Mouse (Mus musculus): Measurements from ENCODE around the gene Mecom. TPM values are rescaled to one million over a fixed set of nuclear protein-coding genes. Genes with fewer than 3 reads are reported as not detected.

Mecom gene
- polyA plus RNA-seq, 1 experiment: 1.8 TPM

DNA sequence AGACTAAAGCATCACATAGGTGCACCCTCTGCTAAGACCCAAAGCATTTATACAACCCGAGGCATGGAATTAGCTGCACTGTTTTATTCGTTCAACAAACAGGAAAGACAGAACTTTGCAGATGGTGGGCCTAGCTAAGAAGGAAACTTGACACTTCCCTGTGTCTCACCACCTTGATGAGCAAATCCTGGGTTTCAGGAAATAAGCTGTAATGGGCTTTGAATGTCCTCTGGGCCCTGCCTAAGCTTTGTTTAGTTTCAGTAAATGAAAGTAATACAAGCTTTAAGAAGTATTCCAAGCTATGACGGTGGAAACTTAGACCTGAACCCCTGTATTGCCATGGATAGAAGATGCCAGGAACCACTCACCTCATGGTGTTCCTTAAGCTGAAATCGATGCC, 383.0 kb downstream of the Mecom start:
- TF ChIP-seq MAX (IDR thresholded peaks at IDR 0.05; ENCODE audit: low read depth) (no peak), CEBPB (IDR thresholded peaks at IDR 0.05; ENCODE audit: insufficient read depth, poor library complexity, severe bottlenecking) (no peak), TCF12 (IDR thresholded peaks at IDR 0.05; ENCODE audit: insufficient read depth, poor library complexity, severe bottlenecking) (no peak), TCF3 (IDR thresholded peaks at IDR 0.05; ENCODE audit: insufficient read length, low read depth) (no peak), POLR2A (IDR thresholded peaks at IDR 0.05; ENCODE audit: insufficient read length, low read depth) (no peak), SRF (IDR thresholded peaks at IDR 0.05; ENCODE audit: control insufficient read depth, insufficient read length, low read depth) (no peak), E2F4 (IDR thresholded peaks at IDR 0.05; ENCODE audit: insufficient read depth) (no peak), USF1 (IDR thresholded peaks at IDR 0.05; ENCODE audit: low read depth) (no peak), POLR2AphosphoS2 (IDR thresholded peaks at IDR 0.05; ENCODE audit: insufficient read length, low read depth) (no peak), REST (IDR thresholded peaks at IDR 0.05; ENCODE audit: insufficient read depth, insufficient read length) (no peak), MYOD1 (IDR thresholded peaks at IDR 0.05; ENCODE audit: control insufficient read depth in 1 of 3, insufficient read length in 2 of 3, low read depth in 2 of 3) (no peak), MYOG (IDR thresholded peaks at IDR 0.05; ENCODE audit: control insufficient read depth in 1 of 3, insufficient read depth in 1 of 3, insufficient read length in 2 of 3, low read depth in 2 of 3) (no peak)
- no peak overlapping the region for H3K4me2 ChIP-seq (ENCODE audit: low read depth)
- no peaks in the 10 kb centered on the region for H3K79me2 ChIP-seq (ENCODE audit: control insufficient read depth, insufficient read depth)
- H3ac ChIP-seq (ENCODE audit: control insufficient read depth, insufficient read length): no peak overlapping the region
- H3K36me3 ChIP-seq (ENCODE audit: control insufficient read depth, insufficient read depth): no peaks in the 10 kb centered on the region
- no peak overlapping the region for H3K4me3 ChIP-seq
- H3K27me3 ChIP-seq (ENCODE audit: control insufficient read depth, insufficient read depth, insufficient read length): no peaks in the 10 kb centered on the region

DNA sequence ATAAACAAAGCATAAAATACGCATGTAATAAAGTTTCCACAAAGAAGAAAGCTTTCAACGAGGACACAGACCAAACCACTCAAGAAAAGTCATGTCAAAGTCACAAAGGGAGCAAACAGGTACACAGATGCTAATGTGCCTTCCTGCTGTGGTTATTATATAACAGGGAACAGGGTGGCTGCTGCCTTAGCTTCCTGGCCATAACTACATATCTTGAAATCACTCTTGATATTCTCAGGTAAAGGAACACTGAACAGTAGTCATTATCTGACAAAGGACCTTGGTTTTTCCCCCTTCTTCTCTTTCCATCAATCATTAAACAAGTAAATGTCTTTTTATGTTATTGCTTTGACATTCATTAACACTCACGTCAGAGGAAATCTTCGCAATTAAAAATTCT, 384.4 kb downstream of the Mecom start:
- Histone ChIP-seq H3ac (ENCODE audit: control insufficient read depth, insufficient read length) (no peak overlapping the region), H3K4me3 (no peak overlapping the region), H3K36me3 (ENCODE audit: control insufficient read depth, insufficient read depth) (no peaks in the 10 kb centered on the region), H3K4me2 (ENCODE audit: low read depth) (no peak overlapping the region), H3K79me2 (ENCODE audit: control insufficient read depth, insufficient read depth) (no peaks in the 10 kb centered on the region), H3K27me3 (ENCODE audit: control insufficient read depth, insufficient read depth, insufficient read length) (no peaks in the 10 kb centered on the region)
- TF ChIP-seq MYOG (IDR thresholded peaks at IDR 0.05; ENCODE audit: control insufficient read depth in 1 of 3, insufficient read depth in 1 of 3, insufficient read length in 2 of 3, low read depth in 2 of 3) (no peak), TCF3 (IDR thresholded peaks at IDR 0.05; ENCODE audit: insufficient read length, low read depth) (no peak), REST (IDR thresholded peaks at IDR 0.05; ENCODE audit: insufficient read depth, insufficient read length) (no peak), CEBPB (IDR thresholded peaks at IDR 0.05; ENCODE audit: insufficient read depth, poor library complexity, severe bottlenecking) (no peak), USF1 (IDR thresholded peaks at IDR 0.05; ENCODE audit: low read depth) (no peak), SRF (IDR thresholded peaks at IDR 0.05; ENCODE audit: control insufficient read depth, insufficient read length, low read depth) (no peak), POLR2AphosphoS2 (IDR thresholded peaks at IDR 0.05; ENCODE audit: insufficient read length, low read depth) (no peak), MYOD1 (IDR thresholded peaks at IDR 0.05; ENCODE audit: control insufficient read depth in 1 of 3, insufficient read length in 2 of 3, low read depth in 2 of 3) (no peak), MAX (IDR thresholded peaks at IDR 0.05; ENCODE audit: low read depth) (no peak), POLR2A (IDR thresholded peaks at IDR 0.05; ENCODE audit: insufficient read length, low read depth) (no peak), TCF12 (IDR thresholded peaks at IDR 0.05; ENCODE audit: insufficient read depth, poor library complexity, severe bottlenecking) (no peak)

DNA sequence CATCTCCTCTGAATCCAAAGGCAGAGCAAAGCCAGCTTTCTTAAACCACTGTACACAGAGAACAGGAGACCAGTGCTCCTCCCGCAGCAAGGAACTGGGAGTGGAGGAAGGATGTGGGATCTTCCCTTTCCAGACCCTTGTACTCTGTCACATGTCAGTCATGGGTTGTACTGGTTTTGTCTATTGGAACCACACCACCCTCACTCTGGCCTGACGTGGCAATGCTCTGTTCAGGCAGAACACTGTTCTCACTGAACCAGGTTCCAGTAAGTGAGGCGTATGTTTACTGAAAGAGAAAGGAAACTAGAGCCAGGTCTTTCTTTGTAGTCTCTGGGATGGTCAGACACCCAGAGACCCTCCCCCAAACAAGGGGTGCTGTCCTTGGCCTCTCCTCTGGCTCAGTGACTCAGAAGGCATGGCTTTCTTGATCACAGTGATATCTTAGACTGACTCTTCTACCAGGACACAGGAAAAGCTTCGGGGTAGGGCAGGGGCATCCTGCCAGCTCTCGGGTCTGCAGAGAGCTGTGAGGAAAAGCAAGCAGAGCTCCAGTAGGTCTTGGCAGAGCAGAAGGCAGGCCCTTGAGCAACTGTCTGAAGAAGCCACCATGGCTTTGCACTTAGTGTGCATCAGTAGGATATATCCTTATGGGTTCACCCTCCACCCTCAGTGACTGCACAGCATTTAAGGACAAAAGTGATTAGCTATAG, 386.7 kb downstream of the Mecom start:
- no peak overlapping the region for H3K4me2 ChIP-seq (ENCODE audit: low read depth)

DNA sequence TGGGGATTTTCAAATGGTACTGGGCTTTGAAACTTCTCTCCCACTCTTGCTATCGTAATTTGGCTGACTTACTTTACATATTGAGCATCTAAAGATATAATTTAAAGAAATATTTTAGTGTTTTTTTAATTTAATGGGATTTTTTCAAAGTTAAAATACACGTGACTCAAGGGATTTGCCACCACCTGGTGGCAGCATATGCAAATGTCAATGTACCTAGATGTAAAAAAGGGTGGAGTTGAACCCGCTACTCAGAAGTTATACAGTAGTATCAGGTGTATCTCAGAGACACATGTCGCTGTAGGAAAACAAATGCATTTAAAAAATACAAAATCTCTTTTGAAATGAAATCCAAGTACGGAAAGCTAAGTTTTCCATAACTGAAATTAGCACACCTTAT, 387.5 kb downstream of the Mecom start:
- no peaks in the 10 kb centered on the region for H3K27me3 ChIP-seq (ENCODE audit: control insufficient read depth, insufficient read depth, insufficient read length)
- H3K79me2 ChIP-seq (ENCODE audit: control insufficient read depth, insufficient read depth): no peaks in the 10 kb centered on the region
- H3ac ChIP-seq (ENCODE audit: control insufficient read depth, insufficient read length): no peak overlapping the region
- no peak for TF ChIP-seq REST (IDR thresholded peaks at IDR 0.05; ENCODE audit: insufficient read depth, insufficient read length)
- TF ChIP-seq SRF (IDR thresholded peaks at IDR 0.05; ENCODE audit: control insufficient read depth, insufficient read length, low read depth): no peak
- TF ChIP-seq MAX (IDR thresholded peaks at IDR 0.05; ENCODE audit: low read depth): no peak
- H3K4me2 ChIP-seq (ENCODE audit: low read depth): no peak overlapping the region
- H3K36me3 ChIP-seq (ENCODE audit: control insufficient read depth, insufficient read depth): no peaks in the 10 kb centered on the region
- no peak overlapping the region for H3K4me3 ChIP-seq

More for the DNA sequence above, 386.7 kb downstream of the Mecom start:
- Histone ChIP-seq H3K79me2 (ENCODE audit: control insufficient read depth, insufficient read depth) (no peaks in the 10 kb centered on the region), H3K4me3 (no peak overlapping the region), H3ac (ENCODE audit: control insufficient read depth, insufficient read length) (no peak overlapping the region), H3K36me3 (ENCODE audit: control insufficient read depth, insufficient read depth) (no peaks in the 10 kb centered on the region), H3K27me3 (ENCODE audit: control insufficient read depth, insufficient read depth, insufficient read length) (no peaks in the 10 kb centered on the region)
- TF ChIP-seq POLR2AphosphoS2 (IDR thresholded peaks at IDR 0.05; ENCODE audit: insufficient read length, low read depth) (no peak), POLR2A (IDR thresholded peaks at IDR 0.05; ENCODE audit: insufficient read length, low read depth) (no peak), TCF3 (IDR thresholded peaks at IDR 0.05; ENCODE audit: insufficient read length, low read depth) (no peak), USF1 (IDR thresholded peaks at IDR 0.05; ENCODE audit: low read depth) (no peak), SRF (IDR thresholded peaks at IDR 0.05; ENCODE audit: control insufficient read depth, insufficient read length, low read depth) (no peak), CEBPB (IDR thresholded peaks at IDR 0.05; ENCODE audit: insufficient read depth, poor library complexity, severe bottlenecking) (no peak), MYOD1 (IDR thresholded peaks at IDR 0.05; ENCODE audit: control insufficient read depth in 1 of 3, insufficient read length in 2 of 3, low read depth in 2 of 3) (no peak), MYOG (IDR thresholded peaks at IDR 0.05; ENCODE audit: control insufficient read depth in 1 of 3, insufficient read depth in 1 of 3, insufficient read length in 2 of 3, low read depth in 2 of 3) (no peak), E2F4 (IDR thresholded peaks at IDR 0.05; ENCODE audit: insufficient read depth) (no peak), MAX (IDR thresholded peaks at IDR 0.05; ENCODE audit: low read depth) (no peak), REST (IDR thresholded peaks at IDR 0.05; ENCODE audit: insufficient read depth, insufficient read length) (no peak)
